Mouse (Mus musculus) kidney, adult 2 months (tissue): ENCODE measurements at regions not wholly inside any gene's neighbourhood (a gene's known extent, or its start where the extent isn't known, plus 50 kb on each side); places are given as distances from the start of the nearest gene placed in this dataset.

Experiments used
- DNase-seq: peaks from one replicate; pipeline ENCODE4 v3.0.0; 2021
- H3K27ac ChIP-seq: fragments of 200-500 bp; 2 replicates; pipeline ENCODE4 v1.5.1; 2012; ENCODE audit warnings: low read depth, low read length, control low read depth, inconsistent platforms; ENCODE audit not compliant: insufficient read depth
- H3K27me3 ChIP-seq: fragments of 200-500 bp; replicated peaks from 2 replicates; pipeline ENCODE4 v1.6.1; 2012; ENCODE audit warnings: mild to moderate bottlenecking, moderate library complexity, low read length, inconsistent platforms; ENCODE audit not compliant: control insufficient read depth, insufficient read depth
- H3K36me3 ChIP-seq: fragments of 200-500 bp; 2 replicates; pipeline ENCODE4 v1.6.1; 2012; ENCODE audit warnings: mild to moderate bottlenecking, moderate library complexity, low read length, inconsistent platforms; ENCODE audit not compliant: control insufficient read depth, insufficient read depth
- H3K4me1 ChIP-seq: fragments of 200-500 bp; 2 replicates; pipeline ENCODE4 v1.6.1; 2011; ENCODE audit warnings: low read length; ENCODE audit not compliant: control insufficient read depth, insufficient read depth
- H3K4me3 ChIP-seq: fragments of 200-500 bp; 2 replicates; pipeline ENCODE4 v1.5.1; 2011; ENCODE audit warnings: mild to moderate bottlenecking, low read depth, low read length, control low read depth; ENCODE audit not compliant: insufficient read depth
- CTCF ChIP-seq: fragments of 200-500 bp; conservative IDR thresholded peaks from 2 replicates; pipeline ENCODE4 v1.5.1; 2011; ENCODE audit warnings: low read depth, mild to moderate bottlenecking, control low read depth, low read length, moderate library complexity, mixed read lengths; ENCODE audit not compliant: insufficient read depth, insufficient read length
- POLR2A ChIP-seq: fragments of 200-500 bp; IDR thresholded peaks from one replicate; pipeline ENCODE4 v1.6.1; 2011; ENCODE audit warnings: low read depth, low read length, control low read depth
- WGBS: fragments of 180-500 bp; shearing (Covaris S2); methylation state at CpG from one replicate; pipeline ENCODE4 v1.1.7; 2018; 5-methylcytosine and 5-hydroxymethylcytosine counted together

- WGBS: 66% methylated on average over 5 of the region's 5 CpGs
- Histone ChIP-seq H3K4me3 (no peak overlapping the region), H3K27ac (no peak overlapping the region), H3K4me1 (no peaks in the 10 kb centered on the region), H3K27me3 (no peaks in the 10 kb centered on the region), H3K36me3 (no peaks in the 10 kb centered on the region)
- DNase-seq: no peak
- TF ChIP-seq CTCF (no peak), POLR2A (no peak)
These were observed 459.1 kb downstream of the Nsun3 start for GRCm38 (mm10) chr16:62327378-62328036.

- no peaks in the 10 kb centered on the region for H3K27me3 ChIP-seq
- no peaks in the 10 kb centered on the region for H3K36me3 ChIP-seq
- H3K27ac ChIP-seq: no peak overlapping the region
- TF ChIP-seq POLR2A (no peak), CTCF (no peak)
- DNase-seq: no peak
- H3K4me1 ChIP-seq: no peaks in the 10 kb centered on the region
- no peak overlapping the region for H3K4me3 ChIP-seq
- 17% methylated on average over 3 of the region's 3 CpGs for WGBS
These were observed 460.9 kb downstream of the Nsun3 start for GRCm38 (mm10) chr16:62325534-62326244.

- WGBS: 76% methylated on average over 1 of the region's 1 CpGs
- no peak for DNase-seq
- TF ChIP-seq CTCF (no peak), POLR2A (no peak)
These were observed 463.8 kb downstream of the Nsun3 start for GRCm38 (mm10) chr16:62322809-62323208.

GRCm38 (mm10) chr16:62288948-62289347, 497.7 kb downstream of the Nsun3 start:
- no peaks in the 10 kb centered on the region for H3K36me3 ChIP-seq
- no peak overlapping the region for H3K4me3 ChIP-seq
- no peak for DNase-seq
- TF ChIP-seq CTCF (no peak), POLR2A (no peak)
- H3K4me1 ChIP-seq: no peaks in the 10 kb centered on the region
- WGBS: 53% methylated on average over 3 of the region's 3 CpGs
- H3K27me3 ChIP-seq: no peaks in the 10 kb centered on the region
- H3K27ac ChIP-seq: no peak overlapping the region

More at GRCm38 (mm10) chr16:62322809-62323208, 463.8 kb downstream of the Nsun3 start:
- Histone ChIP-seq H3K36me3 (no peaks in the 10 kb centered on the region), H3K4me3 (no peak overlapping the region), H3K4me1 (no peaks in the 10 kb centered on the region), H3K27me3 (no peaks in the 10 kb centered on the region), H3K27ac (no peak overlapping the region)
